Mouse (Mus musculus) heart, adult 2 months (tissue): Measurements from ENCODE around the gene Wdr34. TPM values are rescaled to one million over a fixed set of nuclear protein-coding genes. Genes with fewer than 3 reads are reported as not detected.

Source experiments
- DNase-seq, 2 experiments: peaks; one replicate each; pipeline ENCODE4 v3.0.0; 2021
- H3K27ac ChIP-seq: fragments of 200-600 bp; 2 replicates; pipeline ENCODE4 v1.8.1; 2022
- H3K27me3 ChIP-seq: fragments of 200-500 bp; 2 replicates; pipeline ENCODE4 v1.6.1; 2012; ENCODE audit warnings: mild to moderate bottlenecking, low read length, inconsistent platforms, mixed read lengths; ENCODE audit not compliant: control insufficient read depth, insufficient read depth
- H3K36me3 ChIP-seq: fragments of 200-500 bp; 2 replicates; pipeline ENCODE4 v1.6.1; 2012; ENCODE audit warnings: low read length, inconsistent platforms; ENCODE audit not compliant: control insufficient read depth, insufficient read depth
- H3K4me1 ChIP-seq: fragments of 200-500 bp; 2 replicates; pipeline ENCODE4 v1.6.1; 2011; ENCODE audit warnings: low read length; ENCODE audit not compliant: control insufficient read depth, insufficient read depth
- H3K4me3 ChIP-seq: fragments of 200-600 bp; 2 replicates; pipeline ENCODE4 v1.8.1; 2022
- H3K79me2 ChIP-seq: fragments of 200-500 bp; replicated peaks from 2 replicates; pipeline ENCODE4 v1.6.1; 2012; ENCODE audit warnings: mild to moderate bottlenecking, inconsistent platforms, low read length, moderate library complexity, mixed read lengths; ENCODE audit not compliant: control insufficient read depth, insufficient read depth
- H3K9ac ChIP-seq: fragments of 200-500 bp; 2 replicates; pipeline ENCODE4 v1.6.1; 2012; ENCODE audit warnings: low read depth, mild to moderate bottlenecking, control low read depth, inconsistent platforms, low read length, mixed read lengths
- CTCF ChIP-seq: fragments of 200-600 bp; IDR thresholded peaks from 2 replicates; pipeline ENCODE4 v1.8.1; 2022; ENCODE audit warnings: antibody characterized with exemption, mild to moderate bottlenecking, moderate library complexity
- EP300 ChIP-seq: fragments of 200-500 bp; IDR thresholded peaks from 2 replicates; pipeline ENCODE4 v1.6.1; 2011; ENCODE audit warnings: low read depth, low read length, control low read depth; ENCODE audit not compliant: insufficient read depth
- POLR2A ChIP-seq: fragments of 200-500 bp; IDR thresholded peaks from 2 replicates; pipeline ENCODE4 v1.6.1; 2011; ENCODE audit warnings: mild to moderate bottlenecking, low read depth, low read length, control low read depth; ENCODE audit not compliant: insufficient read depth
- WGBS: fragments of 180-500 bp; shearing (Covaris S2); methylation state at CpG from one replicate; pipeline ENCODE4 v1.1.7; 2018; 5-methylcytosine and 5-hydroxymethylcytosine counted together
- intact Hi-C: fragments of 180-260 bp; cut with DNase I; formaldehyde crosslinking; loops from one replicate; pipeline ENCODE4 v1.15.1; 2025
- polyA plus RNA-seq: library from polyadenylated mRNA; depleted of rRNA; stranded (reverse); fragments of >200 nt; gene quantifications from 2 replicates; pipeline ENCODE4 v1.2.3, GENCODE M21; 2012
- total RNA-seq, 2 experiments: library from RNA; stranded (reverse); gene quantifications; 2 replicates each; pipeline ENCODE4 v1.2.3; 2021

Wdr34 gene
- total and polyA plus RNA-seq, 3 experiments: 6.4 to 10.3 (median 6.4) TPM

- DNase-seq: no peak
- Histone ChIP-seq H3K27me3 (no peaks in the 10 kb centered on the region), H3K27ac (no peak overlapping the region), H3K4me3 (no peak overlapping the region), H3K36me3 (no peaks in the 10 kb centered on the region), H3K4me1 (no peaks in the 10 kb centered on the region), H3K79me2 (no peaks in the 10 kb centered on the region), H3K9ac (no peak overlapping the region)
- intact Hi-C loops: no loop called here
- TF ChIP-seq POLR2A (no peak), CTCF (no peak), EP300 (no peak)
- WGBS: 64% methylated on average over 6 of the region's 6 CpGs
Observed at GRCm38 (mm10) chr2:30032957-30033356, 15.7 kb downstream of the Wdr34 start.

DNA sequence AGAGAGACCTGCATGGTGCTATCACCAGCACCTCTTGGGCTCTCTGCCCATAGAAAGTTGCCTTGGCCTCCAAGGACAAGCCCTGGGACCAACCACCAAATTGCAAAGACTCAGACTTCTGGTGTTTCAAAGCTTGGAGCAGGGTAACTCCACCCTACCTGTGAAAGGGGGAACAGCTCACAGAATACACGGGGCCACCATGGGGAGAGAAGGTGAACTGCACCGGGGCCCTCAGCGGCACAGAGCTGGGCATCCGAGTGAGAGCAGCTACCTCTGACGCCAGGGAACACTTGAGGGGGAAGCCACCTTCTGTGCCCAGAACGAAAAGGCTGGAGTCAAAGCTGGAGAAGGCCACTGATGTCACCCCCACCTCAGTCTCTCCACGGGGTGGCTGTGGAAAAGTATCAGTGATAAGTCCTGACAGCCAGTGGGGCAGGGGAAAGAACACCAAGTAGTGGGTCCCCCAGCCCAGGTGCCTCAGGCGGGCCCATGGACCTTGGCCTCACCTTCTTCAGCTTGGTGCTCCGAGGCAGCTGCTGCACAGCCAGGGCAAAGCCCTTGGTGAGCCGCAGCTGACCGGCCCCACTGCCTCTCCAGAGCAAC lies 16.3 kb downstream of the Wdr34 start:
- H3K4me1 ChIP-seq: no peaks in the 10 kb centered on the region
- peak; percentile 44 for TF ChIP-seq CTCF
- no peak for TF ChIP-seq POLR2A
- H3K27me3 ChIP-seq: no peaks in the 10 kb centered on the region
- no peak for DNase-seq
- intact Hi-C loops: no loop called here
- no peak overlapping the region for H3K9ac ChIP-seq
- H3K27ac ChIP-seq: no peak overlapping the region
- no peaks in the 10 kb centered on the region for H3K79me2 ChIP-seq
- H3K36me3 ChIP-seq: no peaks in the 10 kb centered on the region
- H3K4me3 ChIP-seq: no peak overlapping the region
- 51% methylated on average over 11 of the region's 11 CpGs for WGBS

- DNase-seq: no peak
- Histone ChIP-seq H3K27ac (no peak overlapping the region), H3K9ac (no peak overlapping the region), H3K27me3 (no peaks in the 10 kb centered on the region), H3K4me1 (peaks cover 2% of the 10 kb centered on the region; the same call in 1 of the 2 replicates), H3K79me2 (no peaks in the 10 kb centered on the region), H3K36me3 (peaks cover 5% of the 10 kb centered on the region; the same call in 1 of the 2 replicates), H3K4me3 (no peak overlapping the region)
- intact Hi-C loops: no loop called here
- no peak for TF ChIP-seq POLR2A
- TF ChIP-seq EP300: no peak
- no peak for TF ChIP-seq CTCF
- WGBS: 77% methylated on average over 5 of the region's 5 CpGs
Observed at GRCm38 (mm10) chr2:30026997-30027396, 21.7 kb downstream of the Wdr34 start.

DNA sequence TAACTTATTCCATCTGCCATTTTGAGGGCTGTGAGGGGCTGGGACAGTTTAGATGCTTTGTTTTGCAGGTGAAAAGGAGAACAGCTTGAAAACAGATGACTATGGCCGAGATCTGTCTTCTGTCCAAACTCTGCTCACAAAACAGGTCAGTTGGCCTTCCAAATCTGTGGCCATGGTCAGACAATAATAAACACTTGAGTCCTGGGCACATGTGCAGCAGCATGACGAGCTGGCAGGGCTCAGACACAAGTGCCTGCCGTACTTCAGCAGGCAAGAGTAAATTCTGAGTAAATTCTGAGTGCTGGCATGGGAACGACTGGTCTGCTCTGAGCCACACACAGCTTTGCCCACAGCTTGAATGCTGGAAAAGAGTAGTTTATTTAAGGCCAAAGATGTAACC lies 23.2 kb downstream of the Wdr34 start:
- TF ChIP-seq EP300: 0 out of 2 replicates have a peak, but pooled peaks have one; percentile 34
- TF ChIP-seq CTCF: no peak
- 64% methylated on average over 4 of the region's 4 CpGs for WGBS
- Histone ChIP-seq H3K27me3 (no peaks in the 10 kb centered on the region), H3K27ac (no peak overlapping the region; the same call in 1 of the 2 replicates), H3K9ac (no peak overlapping the region), H3K4me3 (no peak overlapping the region), H3K4me1 (peaks cover 2% of the 10 kb centered on the region; the same call in 1 of the 2 replicates), H3K79me2 (no peaks in the 10 kb centered on the region), H3K36me3 (peaks cover 5% of the 10 kb centered on the region; the same call in 1 of the 2 replicates)
- DNase-seq: peak in 1 of 2 experiments; percentile 46
- intact Hi-C loops: no loop called here

DNA sequence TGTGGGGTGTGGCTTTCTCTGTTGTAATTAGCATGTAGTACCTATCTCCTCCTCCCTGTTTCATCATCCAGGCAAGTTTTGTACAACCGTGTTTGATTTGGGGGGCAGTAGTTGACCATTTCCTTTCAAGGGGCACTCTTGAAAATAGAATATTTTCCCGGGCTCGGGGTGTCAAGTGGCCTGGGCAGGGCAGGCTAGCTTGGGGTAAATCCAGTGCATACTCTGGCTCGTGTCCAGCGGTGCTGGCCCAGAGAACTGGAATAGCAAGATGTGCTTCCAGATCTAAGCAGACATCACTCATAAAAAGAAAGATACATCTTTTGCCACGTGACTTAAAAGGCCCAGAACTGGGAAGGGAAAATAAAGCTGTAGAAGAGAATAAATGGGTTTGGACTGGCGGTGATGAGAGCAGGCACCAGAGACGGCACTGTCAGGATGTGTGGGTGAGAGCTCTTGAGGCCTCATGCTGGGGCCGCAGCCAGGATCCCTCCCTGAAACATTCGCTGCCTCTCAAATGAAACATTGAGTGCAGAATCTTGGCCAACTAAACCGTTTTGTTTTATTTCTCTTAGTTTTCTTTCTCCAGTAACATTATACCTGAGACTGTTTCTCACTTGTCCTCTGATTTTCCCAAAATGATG lies 34.2 kb downstream of the Wdr34 start:
- Histone ChIP-seq H3K79me2 (no peaks in the 10 kb centered on the region), H3K9ac (no peak overlapping the region), H3K4me1 (peaks cover 2% of the 10 kb centered on the region; the same call in 1 of the 2 replicates), H3K27me3 (no peaks in the 10 kb centered on the region), H3K4me3 (no peak overlapping the region), H3K27ac (no peak overlapping the region), H3K36me3 (peaks cover 28% of the 10 kb centered on the region)
- intact Hi-C loops: no loop called here
- peak; percentile 43 to 61 for DNase-seq
- 45% methylated on average over 11 of the region's 11 CpGs for WGBS
- TF ChIP-seq CTCF (no peak), EP300 (no peak), POLR2A (no peak)

DNA sequence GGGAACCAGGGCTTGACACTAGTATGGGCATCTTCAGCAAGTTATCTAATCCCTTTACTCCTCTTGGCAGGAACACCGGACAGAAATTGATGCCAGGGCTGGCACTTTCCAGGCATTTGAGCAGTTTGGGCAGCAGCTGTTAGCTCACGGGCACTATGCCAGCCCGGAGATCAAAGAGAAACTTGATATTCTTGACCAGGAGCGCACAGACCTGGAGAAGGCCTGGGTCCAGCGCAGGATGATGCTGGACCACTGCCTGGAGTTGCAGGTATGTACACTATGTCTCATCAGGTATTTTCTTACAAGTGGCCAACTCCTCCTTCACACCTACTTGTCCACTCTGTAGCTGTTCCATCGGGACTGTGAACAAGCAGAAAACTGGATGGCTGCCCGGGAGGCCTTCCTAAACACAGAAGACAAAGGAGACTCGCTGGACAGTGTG lies 37.8 kb downstream of the Wdr34 start:
- intact Hi-C loops: no loop called here
- TF ChIP-seq CTCF (no peak), EP300 (0 out of 2 replicates have a peak, but pooled peaks have one; percentile 6), POLR2A (no peak)
- DNase-seq: peak; percentile 55 to 73
- no peak overlapping the region for H3K9ac ChIP-seq
- peaks cover 2% of the 10 kb centered on the region; the same call in 1 of the 2 replicates for H3K4me1 ChIP-seq
- no peaks in the 10 kb centered on the region for H3K79me2 ChIP-seq
- 48% methylated on average over 8 of the region's 8 CpGs for WGBS
- H3K4me3 ChIP-seq: no peak overlapping the region
- no peaks in the 10 kb centered on the region for H3K27me3 ChIP-seq
- H3K36me3 ChIP-seq: peaks cover 48% of the 10 kb centered on the region
- no peak overlapping the region for H3K27ac ChIP-seq
